Mouse (Mus musculus): Measurements from ENCODE around the gene Lhx9. TPM values are rescaled to one million over a fixed set of nuclear protein-coding genes. Genes with fewer than 3 reads are reported as not detected.
A peak's percentile ranks its signal among the peaks of the same experiment; 100 is the strongest.
"Not testable (repeated sequence)": the region's sequence is repeated elsewhere in the genome, so short reads cannot be mapped to it uniquely, and the experiment has no call there.

The Lhx9 gene
- 2.9 and 4.2 TPM in 2 replicates for polyA plus RNA-seq (2012; rRNA removed)

DNA sequence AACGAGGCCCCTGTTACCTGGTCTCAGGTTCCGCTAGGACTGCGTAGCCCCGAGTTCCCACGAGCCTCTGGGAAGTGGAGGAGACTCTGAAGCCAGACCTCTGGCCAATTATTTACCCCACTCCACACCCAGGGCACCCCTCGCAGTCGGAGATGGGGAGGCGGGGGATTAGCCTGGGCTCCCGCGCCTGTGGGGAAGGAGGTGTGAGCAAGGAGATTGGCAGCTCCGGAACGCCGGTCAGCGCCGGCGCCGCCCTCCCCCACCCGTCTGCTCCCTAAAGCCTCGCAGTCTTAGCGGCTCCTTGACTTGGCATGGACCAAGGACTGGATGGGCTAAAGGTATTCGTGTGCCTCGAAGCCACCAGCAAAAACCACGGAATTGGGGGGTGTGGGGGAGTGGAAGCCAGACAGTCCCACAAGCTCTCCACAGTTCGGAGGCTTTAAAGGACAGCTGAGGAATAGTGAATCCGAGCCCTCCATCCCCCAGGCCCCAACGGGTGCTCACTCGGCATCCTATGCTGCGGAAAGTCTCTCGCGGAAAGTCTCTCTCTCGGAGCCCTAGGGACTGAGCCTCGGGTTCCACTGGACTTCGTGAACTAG, at the start of gene Lhx9:
Lhx9 (minus strand) TSS at position 67 of the 599 bp plus-strand sequence.
- H3K27me3 ChIP-seq (ENCODE audit: control insufficient read depth, insufficient read depth, low read length) = peaks cover 9% of the 10 kb centered on the region; the same call in 1 of the 2 replicates

DNA sequence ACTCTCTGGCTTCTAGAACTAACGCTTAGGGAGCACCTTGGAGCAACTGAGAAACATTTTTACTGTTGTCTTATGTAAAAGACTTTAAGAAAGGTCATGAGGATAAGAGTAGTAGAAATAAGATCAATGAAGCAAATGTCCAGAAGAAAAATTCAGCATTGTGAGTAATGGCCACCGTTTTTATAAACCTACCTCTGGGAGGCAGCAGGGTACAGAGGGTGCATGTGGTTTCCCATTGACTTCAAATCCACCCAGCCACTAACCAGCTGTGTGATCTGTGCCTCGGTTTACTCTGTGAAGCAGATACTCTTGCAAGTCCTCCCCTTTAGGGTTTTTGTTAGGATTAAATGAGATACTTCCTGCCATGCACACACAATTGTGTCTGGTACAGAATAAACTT, 47.7 kb upstream of the Lhx9 start:
- Histone ChIP-seq H3K27ac (ENCODE audit: insufficient read depth, low read length) (no peak overlapping the region), H3K27me3 (ENCODE audit: control insufficient read depth, insufficient read depth, low read length) (no peaks in the 10 kb centered on the region; the same call in 1 of the 2 replicates), H3K4me1 (ENCODE audit: control insufficient read depth, insufficient read depth, low read length) (no peaks in the 10 kb centered on the region), H3K4me3 (replicated peaks; ENCODE audit: insufficient read depth, low read depth, low read length) (no peak overlapping the region)
- no peak for DNase-seq
- 85% methylated on average over 3 of the region's 3 CpGs for WGBS
- TF ChIP-seq POLR2A (IDR thresholded peaks at IDR 0.05; ENCODE audit: borderline replicate concordance, insufficient read depth, low read length) (no peak), CTCF (IDR thresholded peaks at IDR 0.05; ENCODE audit: borderline replicate concordance, insufficient read depth, low read depth, low read length) (no peak)

More for the DNA sequence above, at the start of gene Lhx9:
- Histone ChIP-seq H3K4me1 (ENCODE audit: control insufficient read depth, insufficient read depth, low read length) (peaks cover 4% of the 10 kb centered on the region; the same call in 1 of the 2 replicates), H3K27ac (ENCODE audit: insufficient read depth, low read length) (no peak within 1 kb of the TSS), H3K4me3 (replicated peaks; ENCODE audit: insufficient read depth, low read depth, low read length) (no peak within 1 kb of the TSS)
- TF ChIP-seq CTCF (IDR thresholded peaks at IDR 0.05; ENCODE audit: borderline replicate concordance, insufficient read depth, low read depth, low read length) = no peak
- TF ChIP-seq POLR2A (IDR thresholded peaks at IDR 0.05; ENCODE audit: borderline replicate concordance, insufficient read depth, low read length) = no peak
- WGBS = 2% methylated on average over 33 of the region's 33 CpGs
- DNase-seq = peak in 1 of 2 experiments; percentile 22

DNA sequence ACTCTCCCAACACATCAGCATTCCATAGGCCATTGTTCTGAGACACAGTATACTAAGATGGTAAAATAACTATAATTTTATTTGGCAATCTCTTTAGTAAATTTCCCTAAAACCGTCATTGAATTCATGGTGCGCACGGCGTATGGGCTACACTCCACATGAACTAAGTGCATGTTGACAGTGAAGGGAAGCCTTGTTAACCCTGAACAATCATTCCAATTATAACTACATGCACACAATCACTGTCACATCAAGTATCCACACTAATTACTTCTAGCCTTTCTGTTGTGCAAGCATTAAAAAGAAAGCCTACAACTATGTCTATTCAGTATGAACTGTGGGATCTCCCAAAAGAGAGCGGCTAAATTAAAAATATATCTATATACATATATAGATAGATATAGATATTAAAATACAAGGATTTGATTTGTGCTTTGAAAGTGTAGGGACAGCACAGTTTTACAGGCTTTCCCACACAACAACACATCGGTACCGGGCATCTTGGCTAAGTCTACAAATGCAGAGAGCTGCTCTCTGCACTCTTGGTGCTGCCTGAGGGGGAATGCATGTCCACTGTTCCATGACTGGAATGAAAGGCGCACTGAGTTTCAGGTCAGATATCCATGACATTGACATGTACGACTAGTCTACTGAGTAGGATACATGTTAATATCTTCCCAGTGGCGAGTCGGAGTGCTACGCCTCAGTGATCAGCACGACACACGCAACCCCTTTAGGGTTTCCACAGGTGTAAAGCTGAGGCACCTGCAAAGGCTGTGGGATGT, 29.3 kb upstream of the Lhx9 start:
- H3K27me3 ChIP-seq (ENCODE audit: control insufficient read depth, insufficient read depth, low read length) = no peaks in the 10 kb centered on the region
- no peak for DNase-seq
- 95% methylated on average over 14 of the region's 14 CpGs for WGBS
- TF ChIP-seq POLR2A (IDR thresholded peaks at IDR 0.05; ENCODE audit: borderline replicate concordance, insufficient read depth, low read length) = no peak
- no peak for TF ChIP-seq CTCF (IDR thresholded peaks at IDR 0.05; ENCODE audit: borderline replicate concordance, insufficient read depth, low read depth, low read length)
- no peak overlapping the region for H3K27ac ChIP-seq (ENCODE audit: insufficient read depth, low read length)
- H3K4me1 ChIP-seq (ENCODE audit: control insufficient read depth, insufficient read depth, low read length) = no peaks in the 10 kb centered on the region
- no peak overlapping the region for H3K4me3 ChIP-seq (replicated peaks; ENCODE audit: insufficient read depth, low read depth, low read length)

DNA sequence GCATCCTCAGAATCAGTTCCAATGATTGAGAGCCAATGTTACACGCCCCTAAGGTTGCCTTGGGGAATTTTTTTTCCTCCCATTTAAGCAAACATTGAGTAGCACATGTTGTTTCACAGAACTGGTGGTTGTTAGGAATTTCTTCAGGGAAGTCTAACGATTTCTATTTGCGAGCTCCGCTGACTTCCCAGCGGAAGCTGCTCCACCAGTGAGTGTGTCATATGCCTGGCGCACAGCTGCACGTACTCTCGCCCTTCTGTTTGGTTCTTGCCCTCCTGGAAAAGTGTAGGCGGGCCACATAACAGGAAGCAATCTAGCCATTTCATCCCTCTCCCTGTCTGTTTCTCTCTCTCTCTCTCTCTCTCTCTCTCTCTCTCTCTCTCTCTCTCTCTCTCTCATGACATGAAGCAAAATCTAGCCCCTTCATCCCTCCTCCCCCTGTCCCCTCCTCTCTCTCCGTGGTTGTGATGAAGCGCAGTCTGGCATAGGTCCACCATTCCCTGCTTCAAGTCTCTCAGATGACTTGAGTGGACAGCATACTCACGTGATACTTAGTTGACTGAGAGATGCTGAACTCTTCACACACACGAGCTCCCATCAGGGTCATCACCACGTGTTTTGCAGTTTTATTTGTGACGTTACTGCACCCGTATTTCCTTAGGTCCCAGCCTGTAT, 28.1 kb upstream of the Lhx9 start:
- H3K4me3 ChIP-seq (replicated peaks; ENCODE audit: insufficient read depth, low read depth, low read length) = no peak overlapping the region
- no peaks in the 10 kb centered on the region for H3K4me1 ChIP-seq (ENCODE audit: control insufficient read depth, insufficient read depth, low read length)
- H3K27me3 ChIP-seq (ENCODE audit: control insufficient read depth, insufficient read depth, low read length) = no peaks in the 10 kb centered on the region
- H3K27ac ChIP-seq (ENCODE audit: insufficient read depth, low read length) = no peak overlapping the region
- DNase-seq = no peak
- WGBS = 70% methylated on average over 16 of the region's 16 CpGs
- no peak for TF ChIP-seq POLR2A (IDR thresholded peaks at IDR 0.05; ENCODE audit: borderline replicate concordance, insufficient read depth, low read length)
- no peak for TF ChIP-seq CTCF (IDR thresholded peaks at IDR 0.05; ENCODE audit: borderline replicate concordance, insufficient read depth, low read depth, low read length)

DNA sequence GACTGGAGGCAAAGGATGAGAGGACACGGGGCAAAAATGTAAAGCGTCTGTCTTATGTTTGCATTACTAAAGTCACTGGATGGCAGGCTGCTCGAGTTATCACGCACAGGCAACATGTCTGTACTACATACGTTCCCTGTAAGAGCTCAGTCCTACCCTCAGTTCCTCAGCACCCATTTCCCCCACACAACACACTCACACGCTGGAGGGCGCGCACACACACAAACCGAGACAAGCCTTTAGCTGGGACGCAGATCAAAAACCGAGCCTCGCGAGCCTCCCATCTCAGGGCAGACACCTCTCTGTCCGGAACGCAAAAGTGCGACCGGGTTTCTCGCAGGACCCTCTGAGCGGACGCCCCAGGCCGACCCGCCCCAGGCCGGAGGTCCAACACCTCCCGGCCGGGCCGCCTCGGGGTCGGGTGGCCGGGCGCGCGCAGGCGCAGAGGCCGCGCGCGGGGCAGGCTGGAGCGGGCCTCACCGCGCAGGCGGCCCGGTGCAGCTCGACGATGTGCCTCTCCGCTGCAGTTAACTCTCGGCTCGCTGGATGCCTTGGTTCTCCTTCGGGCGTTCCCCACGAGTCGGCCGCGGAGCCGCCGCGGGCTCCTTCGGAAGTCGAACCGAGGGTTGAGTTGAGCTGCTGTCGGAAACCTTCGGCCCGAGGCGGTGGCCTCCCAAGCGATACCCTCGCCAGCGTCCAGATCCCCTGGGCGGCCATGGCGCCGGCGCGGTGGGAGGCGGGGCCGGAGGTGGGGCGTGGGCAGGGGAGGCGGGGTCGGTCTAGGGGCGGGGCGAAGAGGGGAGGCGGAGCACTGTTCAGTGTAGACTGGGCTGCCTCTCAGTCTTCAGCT, 7.9 kb upstream of the Lhx9 start, which contains the start of gene 2310009B15Rik:
2310009B15Rik (minus strand) TSS at position 752 of the 850 bp plus-strand sequence.
- peak within 1 kb of the TSS; percentile 44 for H3K4me3 ChIP-seq (replicated peaks; ENCODE audit: insufficient read depth, low read depth, low read length)
- H3K27me3 ChIP-seq (ENCODE audit: control insufficient read depth, insufficient read depth, low read length); H3K27ac ChIP-seq (ENCODE audit: insufficient read depth, low read length); H3K4me1 ChIP-seq (ENCODE audit: control insufficient read depth, insufficient read depth, low read length): not testable (repeated sequence)
- peak; percentile 78 to 87 for DNase-seq
- WGBS = under 1% methylated on average over 47 of the region's 79 CpGs

DNA sequence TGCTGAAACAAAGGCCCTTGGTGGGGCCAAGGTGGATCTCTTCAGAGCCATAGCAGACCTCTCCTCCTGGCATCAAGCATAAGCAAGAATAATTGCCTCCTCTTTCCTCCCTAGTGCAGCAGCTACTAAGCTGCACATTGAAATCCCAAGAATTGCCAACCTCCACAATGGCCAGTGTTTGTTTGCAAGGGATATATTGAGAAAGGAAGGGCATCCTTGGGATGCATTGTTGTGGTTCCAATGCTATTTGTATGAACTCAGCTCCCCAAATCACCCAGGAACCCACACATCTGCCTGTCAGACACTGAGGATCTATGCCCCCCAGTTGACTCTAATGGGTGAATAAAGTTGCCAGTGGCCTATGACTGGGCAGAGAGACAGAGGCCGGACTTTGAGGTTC, 2.4 kb upstream of the Lhx9 start:
- H3K4me1 ChIP-seq (ENCODE audit: control insufficient read depth, insufficient read depth, low read length) = peaks cover 4% of the 10 kb centered on the region; the same call in 1 of the 2 replicates
- TF ChIP-seq POLR2A (IDR thresholded peaks at IDR 0.05; ENCODE audit: borderline replicate concordance, insufficient read depth, low read length) (no peak), CTCF (IDR thresholded peaks at IDR 0.05; ENCODE audit: borderline replicate concordance, insufficient read depth, low read depth, low read length) (no peak)
- H3K4me3 ChIP-seq (replicated peaks; ENCODE audit: insufficient read depth, low read depth, low read length) = no peak overlapping the region
- 94% methylated on average over 1 of the region's 1 CpGs for WGBS
- H3K27ac ChIP-seq (ENCODE audit: insufficient read depth, low read length) = no peak overlapping the region
- no peak for DNase-seq
- peaks cover 6% of the 10 kb centered on the region; the same call in 1 of the 2 replicates for H3K27me3 ChIP-seq (ENCODE audit: control insufficient read depth, insufficient read depth, low read length)

DNA sequence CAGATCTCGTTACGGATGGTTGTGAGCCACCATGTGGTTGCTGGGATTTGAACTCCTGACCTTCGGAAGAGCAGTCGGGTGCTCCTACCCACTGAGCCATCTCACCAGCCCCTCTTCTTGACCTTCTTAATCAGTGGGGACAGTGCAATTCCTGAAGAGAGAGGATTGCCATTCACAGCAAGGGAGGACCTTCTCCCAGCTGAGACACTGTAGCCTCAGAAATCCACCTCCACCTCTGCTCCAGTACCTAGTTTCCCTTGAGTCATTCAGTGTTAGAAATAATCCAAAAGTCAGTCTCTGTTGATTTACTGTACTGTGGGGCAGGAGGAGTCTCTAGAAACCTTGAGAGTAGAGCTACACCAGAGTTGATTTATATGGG, 1.8 kb upstream of the Lhx9 start:
- Histone ChIP-seq H3K4me3 (replicated peaks; ENCODE audit: insufficient read depth, low read depth, low read length) (no peak overlapping the region), H3K27ac (ENCODE audit: insufficient read depth, low read length) (no peak overlapping the region), H3K4me1 (ENCODE audit: control insufficient read depth, insufficient read depth, low read length) (peaks cover 4% of the 10 kb centered on the region; the same call in 1 of the 2 replicates), H3K27me3 (ENCODE audit: control insufficient read depth, insufficient read depth, low read length) (peaks cover 6% of the 10 kb centered on the region; the same call in 1 of the 2 replicates)
- DNase-seq = no peak
- TF ChIP-seq POLR2A (IDR thresholded peaks at IDR 0.05; ENCODE audit: borderline replicate concordance, insufficient read depth, low read length) (no peak), CTCF (IDR thresholded peaks at IDR 0.05; ENCODE audit: borderline replicate concordance, insufficient read depth, low read depth, low read length) (no peak)
- WGBS = 76% methylated on average over 4 of the region's 4 CpGs
